Mouse (Mus musculus): ENCODE results near the gene Fbxo36. TPM values are rescaled to one million over a fixed set of nuclear protein-coding genes. Genes with fewer than 3 reads are reported as not detected.

The Fbxo36 gene
- polyA plus RNA-seq, 1 experiment from 2014 or later, result 6.7 TPM

DNA sequence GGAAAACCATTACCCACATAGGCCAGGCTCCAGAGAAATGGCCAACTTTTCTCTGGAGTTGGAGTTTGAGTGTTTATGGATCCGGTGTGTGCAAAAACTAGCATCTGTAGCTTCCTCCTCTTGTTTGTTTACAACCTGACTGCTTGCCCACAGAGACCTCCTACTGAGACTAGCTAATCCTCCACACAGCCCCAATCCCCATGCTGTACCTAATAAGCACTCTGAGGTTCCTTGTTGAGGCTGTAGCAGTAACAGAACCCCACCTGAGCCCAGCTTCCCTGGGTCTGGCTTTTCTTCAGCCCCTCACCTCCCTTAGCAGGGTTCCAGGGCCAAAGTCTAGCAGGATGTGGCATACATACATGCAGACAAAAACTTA, 21.6 kb downstream of the Fbxo36 start:
- 68% methylated on average over 1 of the region's 1 CpGs for WGBS
- Histone ChIP-seq H3K36me3 (no peaks in the 10 kb centered on the region), H3K27ac (no peak overlapping the region), H3K9ac (no peak overlapping the region), H3K9me3 (no peaks in the 10 kb centered on the region), H3K4me3 (no peak overlapping the region), H3K27me3 (replicated peaks) (no peaks in the 10 kb centered on the region), H3K4me1 (no peaks in the 10 kb centered on the region), H3K4me2 (replicated peaks) (no peak overlapping the region)
- ATAC-seq (ENCODE audit: low FRiP score, low read depth), result no peak

DNA sequence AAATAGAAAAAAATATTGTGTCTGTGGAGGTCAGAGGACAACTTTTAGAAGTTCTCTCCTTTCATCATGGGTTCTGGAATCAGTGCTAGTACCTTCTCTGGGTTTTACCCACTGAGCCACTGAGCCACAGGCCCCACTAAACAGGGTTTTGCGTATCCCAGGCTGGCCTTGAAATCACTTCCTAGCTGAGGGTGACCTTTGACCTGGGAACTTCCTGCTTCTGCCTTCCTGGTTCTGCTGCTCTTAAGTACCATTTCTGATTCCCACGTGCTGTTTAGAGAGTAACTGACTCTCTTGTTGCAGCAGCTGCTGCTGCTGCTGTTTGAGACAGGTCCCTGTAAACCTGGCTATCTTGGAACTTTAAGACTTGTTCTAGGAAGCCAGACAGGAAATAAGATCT, 25.0 kb downstream of the Fbxo36 start:
- no peak overlapping the region for H3K27ac ChIP-seq
- ATAC-seq (ENCODE audit: low FRiP score, low read depth), result no peak
- WGBS, result 64% methylated on average over 2 of the region's 2 CpGs

DNA sequence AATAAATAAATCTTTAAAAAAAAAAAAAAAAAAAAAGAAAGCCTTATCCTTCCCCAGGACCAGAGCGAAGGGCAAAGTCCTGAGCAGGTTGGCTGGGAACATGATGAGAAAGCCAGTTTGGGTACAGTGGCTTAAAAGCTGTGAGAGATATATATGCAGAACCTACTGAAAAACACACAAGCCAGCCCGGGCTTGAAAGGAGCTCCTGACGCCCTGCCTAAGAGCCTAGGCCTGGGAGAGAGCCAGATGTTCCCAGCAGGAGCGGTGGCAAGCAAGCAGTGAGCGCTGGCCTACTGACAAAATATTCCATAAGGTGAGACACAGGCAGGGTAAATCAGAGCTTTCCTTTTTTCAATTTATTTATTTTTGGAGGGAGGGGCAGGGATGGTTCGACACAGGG, 26.6 kb downstream of the Fbxo36 start:
- no peak overlapping the region for H3K27ac ChIP-seq
- WGBS, result 87% methylated on average over 6 of the region's 6 CpGs
- H3K9ac ChIP-seq, result no peak overlapping the region
- H3K27me3 ChIP-seq (replicated peaks), result no peaks in the 10 kb centered on the region
- no peak overlapping the region for H3K4me2 ChIP-seq (replicated peaks)
- H3K9me3 ChIP-seq, result no peaks in the 10 kb centered on the region
- no peak for ATAC-seq (ENCODE audit: low FRiP score, low read depth)
- H3K36me3 ChIP-seq, result no peaks in the 10 kb centered on the region
- no peak overlapping the region for H3K4me3 ChIP-seq
- no peaks in the 10 kb centered on the region for H3K4me1 ChIP-seq

More for the DNA sequence above, 25.0 kb downstream of the Fbxo36 start:
- Histone ChIP-seq H3K4me2 (replicated peaks) (no peak overlapping the region), H3K36me3 (no peaks in the 10 kb centered on the region), H3K4me1 (no peaks in the 10 kb centered on the region), H3K9me3 (no peaks in the 10 kb centered on the region), H3K4me3 (no peak overlapping the region), H3K27me3 (replicated peaks) (no peaks in the 10 kb centered on the region), H3K9ac (no peak overlapping the region)

DNA sequence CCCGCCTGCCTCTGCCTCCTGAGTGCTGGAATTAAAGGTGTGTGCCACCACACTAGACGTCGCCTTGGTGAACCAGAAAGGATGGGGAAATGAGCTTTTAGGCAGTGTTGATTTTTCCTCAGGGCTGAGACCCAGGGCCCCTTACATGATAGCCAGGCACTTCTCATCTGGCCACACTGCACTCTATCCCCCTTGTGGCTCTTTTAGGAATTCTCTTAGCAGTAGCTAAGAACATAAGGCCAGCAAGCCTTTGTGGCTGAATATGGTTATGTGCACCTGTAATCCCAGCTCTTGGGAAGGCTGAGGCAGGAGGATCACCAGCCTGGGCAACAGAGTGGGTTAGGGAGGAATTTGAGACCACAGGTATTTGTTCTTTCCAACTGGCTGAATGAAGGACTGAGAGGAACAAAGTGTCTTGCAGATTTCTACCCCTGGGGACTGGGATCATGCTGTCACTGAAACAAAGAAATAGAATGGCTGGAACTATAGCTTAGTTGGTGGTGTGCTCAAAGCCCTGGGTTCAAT, 27.1 kb downstream of the Fbxo36 start:
- no peaks in the 10 kb centered on the region for H3K27me3 ChIP-seq (replicated peaks)
- 96% methylated on average over 3 of the region's 3 CpGs for whole genome bisulfite sequencing
- no peak overlapping the region for H3K27ac ChIP-seq
- no peak overlapping the region for H3K4me2 ChIP-seq (replicated peaks)
- H3K9ac ChIP-seq, result no peak overlapping the region
- no peaks in the 10 kb centered on the region for H3K4me1 ChIP-seq
- H3K36me3 ChIP-seq, result no peaks in the 10 kb centered on the region
- no peaks in the 10 kb centered on the region for H3K9me3 ChIP-seq
- ATAC-seq (ENCODE audit: low FRiP score, low read depth), result no peak
- no peak overlapping the region for H3K4me3 ChIP-seq

- H3K4me2 ChIP-seq (replicated peaks), result no peak overlapping the region
- no peak overlapping the region for H3K27ac ChIP-seq
- no peaks in the 10 kb centered on the region for H3K4me1 ChIP-seq
- H3K4me3 ChIP-seq, result no peak overlapping the region
- H3K9me3 ChIP-seq, result no peaks in the 10 kb centered on the region
- no peak for ATAC-seq (ENCODE audit: low FRiP score, low read depth)
- H3K36me3 ChIP-seq, result no peaks in the 10 kb centered on the region
- no peaks in the 10 kb centered on the region for H3K27me3 ChIP-seq (replicated peaks)
- H3K9ac ChIP-seq, result no peak overlapping the region
These were observed 28.7 kb downstream of the Fbxo36 start for GRCm38 (mm10) chr1:84868311-84868710.

DNA sequence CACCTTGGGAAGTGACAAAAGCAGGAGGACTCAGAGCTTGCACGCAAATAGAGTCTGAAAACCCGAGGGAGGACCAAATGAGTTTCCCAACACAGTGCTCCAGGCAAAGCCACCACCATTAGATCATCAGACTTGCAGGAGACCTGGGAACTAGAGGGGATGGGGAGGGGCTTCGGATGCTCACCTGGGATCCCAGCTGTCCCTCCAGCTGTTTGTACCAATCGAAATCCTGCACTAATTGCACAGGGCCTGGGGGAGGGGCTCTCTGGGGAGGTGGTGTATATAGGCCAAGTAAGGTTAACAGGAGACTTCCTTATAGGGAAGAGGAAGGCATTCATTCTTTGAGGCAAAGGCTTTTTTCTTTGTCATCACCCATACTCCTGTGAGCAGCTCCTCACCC, 29.2 kb downstream of the Fbxo36 start:
- Histone ChIP-seq H3K9ac (no peak overlapping the region), H3K4me3 (no peak overlapping the region), H3K36me3 (no peaks in the 10 kb centered on the region), H3K27me3 (replicated peaks) (no peaks in the 10 kb centered on the region), H3K9me3 (no peaks in the 10 kb centered on the region), H3K4me2 (replicated peaks) (no peak overlapping the region), H3K4me1 (no peaks in the 10 kb centered on the region), H3K27ac (no peak overlapping the region)
- ATAC-seq (ENCODE audit: low FRiP score, low read depth), result no peak
- WGBS, result 79% methylated on average over 4 of the region's 4 CpGs

DNA sequence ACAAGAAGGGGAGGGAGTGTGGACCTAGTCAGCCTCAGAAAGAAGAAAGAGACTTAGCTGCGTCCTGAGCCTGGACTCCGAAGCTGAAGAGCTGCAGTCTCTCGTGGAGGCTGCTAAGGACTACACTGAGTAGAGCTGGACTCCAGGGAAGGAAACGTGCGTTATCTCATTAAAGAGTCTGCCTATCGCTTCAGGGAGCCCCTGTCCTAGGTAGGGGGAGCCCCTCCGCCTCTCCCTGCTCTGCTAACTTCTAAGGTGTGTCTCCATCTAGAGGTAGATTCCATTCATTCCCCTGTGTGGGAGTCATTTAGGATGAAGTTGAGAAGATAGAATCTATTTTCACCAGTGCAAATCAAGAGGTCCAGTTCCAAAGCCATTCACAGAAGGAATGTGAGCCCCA, 29.9 kb downstream of the Fbxo36 start:
- H3K4me2 ChIP-seq (replicated peaks), result no peak overlapping the region
- no peaks in the 10 kb centered on the region for H3K9me3 ChIP-seq
- H3K27ac ChIP-seq, result no peak overlapping the region
- H3K4me3 ChIP-seq, result no peak overlapping the region
- WGBS, result 64% methylated on average over 7 of the region's 7 CpGs
- H3K4me1 ChIP-seq, result no peaks in the 10 kb centered on the region
- no peaks in the 10 kb centered on the region for H3K36me3 ChIP-seq
- no peak overlapping the region for H3K9ac ChIP-seq
- ATAC-seq (ENCODE audit: low FRiP score, low read depth), result no peak
- H3K27me3 ChIP-seq (replicated peaks), result no peaks in the 10 kb centered on the region

DNA sequence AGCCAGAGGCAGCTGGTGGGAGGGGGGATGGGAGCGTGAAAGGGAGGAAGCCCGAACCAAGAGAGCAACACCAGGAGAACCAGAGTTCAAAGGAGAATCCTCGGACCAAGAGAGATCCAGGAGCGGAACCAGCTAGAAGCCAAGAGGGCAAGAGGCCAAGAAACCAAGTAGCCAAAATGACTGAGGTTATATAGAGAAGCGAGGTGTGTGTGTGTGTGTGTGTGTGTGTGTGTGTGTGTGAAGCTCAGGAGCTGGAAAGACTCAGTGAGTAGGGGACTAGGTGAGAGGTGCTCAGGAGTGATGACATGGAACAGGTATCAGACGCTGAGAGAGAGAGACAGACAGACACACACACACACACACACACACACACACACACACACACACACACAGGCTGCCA, 31.5 kb downstream of the Fbxo36 start:
- Histone ChIP-seq H3K36me3 (no peaks in the 10 kb centered on the region), H3K4me3 (no peak overlapping the region), H3K27me3 (replicated peaks) (no peaks in the 10 kb centered on the region), H3K4me2 (replicated peaks) (no peak overlapping the region), H3K27ac (no peak overlapping the region), H3K9me3 (no peaks in the 10 kb centered on the region), H3K4me1 (no peaks in the 10 kb centered on the region), H3K9ac (no peak overlapping the region)
- WGBS, result 77% methylated on average over 5 of the region's 6 CpGs
- no peak for ATAC-seq (ENCODE audit: low FRiP score, low read depth)

GRCm38 (mm10) chr1:84872105-84872504, 32.5 kb downstream of the Fbxo36 start:
- no peaks in the 10 kb centered on the region for H3K4me1 ChIP-seq

DNA sequence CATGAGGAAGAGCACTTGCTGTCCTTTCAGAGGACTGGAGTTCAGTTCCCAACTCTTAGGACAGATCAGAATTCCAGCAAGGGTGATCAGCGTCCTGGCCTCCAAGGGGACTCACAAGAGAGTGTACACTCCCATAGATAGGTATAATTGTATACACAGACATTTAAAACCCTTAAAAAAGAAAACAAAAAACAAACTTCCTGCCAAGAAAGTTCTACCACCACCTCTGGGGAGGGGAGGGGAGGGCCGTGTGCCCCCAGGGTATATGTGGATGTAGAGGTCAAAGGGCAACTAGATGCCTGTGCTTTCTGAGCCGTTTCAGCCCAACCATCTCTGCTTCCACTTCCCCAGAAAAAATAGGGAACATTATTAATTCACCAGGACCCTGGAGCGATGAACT, 33.3 kb downstream of the Fbxo36 start:
- Histone ChIP-seq H3K27me3 (replicated peaks) (no peaks in the 10 kb centered on the region), H3K27ac (no peak overlapping the region), H3K9ac (no peak overlapping the region), H3K4me3 (no peak overlapping the region), H3K9me3 (no peaks in the 10 kb centered on the region), H3K4me2 (replicated peaks) (no peak overlapping the region), H3K36me3 (no peaks in the 10 kb centered on the region), H3K4me1 (no peaks in the 10 kb centered on the region)
- 67% methylated on average over 4 of the region's 4 CpGs for WGBS
- no peak for ATAC-seq (ENCODE audit: low FRiP score, low read depth)

More at GRCm38 (mm10) chr1:84872105-84872504, 32.5 kb downstream of the Fbxo36 start:
- Histone ChIP-seq H3K9ac (no peak overlapping the region), H3K4me3 (no peak overlapping the region), H3K4me2 (replicated peaks) (no peak overlapping the region), H3K36me3 (no peaks in the 10 kb centered on the region), H3K9me3 (no peaks in the 10 kb centered on the region), H3K27ac (no peak overlapping the region), H3K27me3 (replicated peaks) (no peaks in the 10 kb centered on the region)
- ATAC-seq (ENCODE audit: low FRiP score, low read depth), result no peak
- 18% methylated on average over 3 of the region's 3 CpGs for WGBS

- ATAC-seq (ENCODE audit: low FRiP score, low read depth), result no peak
- WGBS, result 96% methylated on average over 2 of the region's 2 CpGs
- Histone ChIP-seq H3K27me3 (replicated peaks) (no peaks in the 10 kb centered on the region), H3K4me3 (no peak overlapping the region), H3K4me1 (no peaks in the 10 kb centered on the region), H3K27ac (no peak overlapping the region), H3K4me2 (replicated peaks) (no peak overlapping the region), H3K9me3 (no peaks in the 10 kb centered on the region), H3K9ac (no peak overlapping the region), H3K36me3 (no peaks in the 10 kb centered on the region)
These were observed 37.9 kb downstream of the Fbxo36 start for GRCm38 (mm10) chr1:84877590-84877989.

GRCm38 (mm10) chr1:84879571-84880120, 40.0 kb downstream of the Fbxo36 start:
- no peak overlapping the region for H3K27ac ChIP-seq
- WGBS, result 93% methylated on average over 8 of the region's 8 CpGs
- H3K4me2 ChIP-seq (replicated peaks), result no peak overlapping the region
- ATAC-seq (ENCODE audit: low FRiP score, low read depth), result no peak
- no peaks in the 10 kb centered on the region for H3K9me3 ChIP-seq
- no peaks in the 10 kb centered on the region for H3K4me1 ChIP-seq
- no peaks in the 10 kb centered on the region for H3K27me3 ChIP-seq (replicated peaks)
- no peak overlapping the region for H3K9ac ChIP-seq
- no peaks in the 10 kb centered on the region for H3K36me3 ChIP-seq
- H3K4me3 ChIP-seq, result no peak overlapping the region

DNA sequence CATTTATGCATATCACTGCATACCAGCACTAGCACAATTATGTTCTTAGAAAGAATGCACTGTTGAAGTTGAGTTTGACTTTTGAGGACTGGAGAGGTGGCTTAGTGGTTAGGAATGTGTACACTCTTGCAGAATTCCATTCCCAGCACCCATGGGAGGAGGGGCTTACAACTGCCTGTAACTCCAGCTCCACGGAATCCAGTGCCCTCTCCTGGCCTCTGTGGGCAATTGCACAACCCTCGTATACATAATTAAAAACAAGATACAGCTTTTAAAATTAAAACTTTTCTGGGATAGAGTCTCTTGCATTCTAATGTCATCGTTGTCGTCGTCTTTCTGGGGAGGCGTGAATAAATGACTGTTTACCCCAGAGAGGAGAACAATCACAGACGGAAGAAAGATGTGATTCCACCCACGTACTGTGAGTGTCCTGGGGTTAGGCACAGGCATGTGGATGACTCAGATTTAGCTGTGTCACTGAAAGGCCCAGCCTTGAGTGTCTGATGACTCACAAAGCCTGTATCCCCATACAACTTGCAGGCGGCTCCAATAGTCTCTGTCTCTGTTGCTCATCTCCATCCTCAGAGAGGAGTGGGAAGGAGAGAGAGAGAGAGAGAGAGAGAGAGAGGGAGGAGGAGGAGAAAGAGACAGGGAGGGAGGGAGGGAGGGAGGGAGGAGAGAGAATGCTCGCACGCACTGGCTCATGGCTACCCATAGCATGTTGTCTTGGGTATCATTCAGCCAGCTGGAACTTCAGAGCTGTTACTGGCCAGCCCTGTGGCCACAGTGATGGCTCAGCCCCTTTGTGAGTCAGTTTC, 41.8 kb downstream of the Fbxo36 start:
- Histone ChIP-seq H3K27me3 (replicated peaks) (no peaks in the 10 kb centered on the region), H3K4me3 (no peak overlapping the region), H3K27ac (no peak overlapping the region), H3K36me3 (no peaks in the 10 kb centered on the region), H3K9ac (no peak overlapping the region), H3K9me3 (0 out of 2 replicates have a peak, but pooled peaks cover 5% of the 10 kb centered on the region), H3K4me2 (replicated peaks) (no peak overlapping the region), H3K4me1 (no peaks in the 10 kb centered on the region)
- 74% methylated on average over 10 of the region's 11 CpGs for WGBS
- ATAC-seq (ENCODE audit: low FRiP score, low read depth), result no peak

All from neural tube, embryonic 12.5 days (tissue).